Mouse (Mus musculus) C2C12 (cell line): ENCODE measurements at regions not wholly inside any gene's neighbourhood (a gene's known extent, or its start where the extent isn't known, plus 50 kb on each side); places are given as distances from the start of the nearest gene placed in this dataset.
A peak's percentile ranks its signal among the peaks of the same experiment; 100 is the strongest.

Experiments
- H3K27me3 ChIP-seq: one replicate; pipeline ENCODE4 v1.6.1; 2011; ENCODE audit not compliant: control insufficient read depth, insufficient read depth, insufficient read length
- H3K36me3 ChIP-seq: one replicate; pipeline ENCODE4 v1.6.1; 2011; ENCODE audit not compliant: control insufficient read depth, insufficient read depth
- H3K4me3 ChIP-seq: one replicate; pipeline ENCODE4 v1.5.1; 2011; ENCODE audit warnings: mild to moderate bottlenecking, control low read depth; ENCODE audit not compliant: poor library complexity, insufficient read depth, severe bottlenecking
- H3K79me2 ChIP-seq: one replicate; pipeline ENCODE4 v1.6.1; 2011; ENCODE audit not compliant: control insufficient read depth, insufficient read depth
- H3K79me3 ChIP-seq: one replicate; pipeline ENCODE4 v1.6.1; 2011; ENCODE audit warnings: low read depth, control low read depth
- H3ac ChIP-seq: one replicate; pipeline ENCODE3; 2011; ENCODE audit warnings: low read depth; ENCODE audit not compliant: control insufficient read depth, insufficient read length
- CEBPB ChIP-seq: IDR thresholded peaks from one replicate; pipeline ENCODE4 v1.6.1; 2011; ENCODE audit warnings: low read depth, mild to moderate bottlenecking, control low read depth, moderate library complexity
- CTCF ChIP-seq: IDR thresholded peaks from one replicate; pipeline ENCODE4 v1.5.1; 2011; ENCODE audit not compliant: control insufficient read depth, insufficient read depth, insufficient read length
- FOSL1 ChIP-seq: IDR thresholded peaks from one replicate; pipeline ENCODE4 v1.8.0; 2011; ENCODE audit warnings: mild to moderate bottlenecking, low read length; ENCODE audit not compliant: poor library complexity, insufficient read depth, severe bottlenecking
- MAX ChIP-seq: IDR thresholded peaks from one replicate; pipeline ENCODE4 v1.6.1; 2011; ENCODE audit warnings: mild to moderate bottlenecking, control low read depth
- MYOD1 ChIP-seq: IDR thresholded peaks from one replicate; pipeline ENCODE4 v1.6.1; 2011; ENCODE audit warnings: low read depth; ENCODE audit not compliant: control insufficient read depth, insufficient read length
- MYOG ChIP-seq: IDR thresholded peaks from one replicate; pipeline ENCODE4 v1.6.1; 2011; ENCODE audit not compliant: control insufficient read depth, insufficient read length; ENCODE audit errors: extremely low read depth
- USF1 ChIP-seq: IDR thresholded peaks from one replicate; pipeline ENCODE4 v1.6.1; 2011; ENCODE audit warnings: low read depth, mild to moderate bottlenecking, control low read depth, moderate library complexity

- Histone ChIP-seq H3K27me3 (no peaks in the 10 kb centered on the region), H3K4me3 (no peak overlapping the region), H3K79me3 (peaks cover 8% of the 10 kb centered on the region), H3ac (peak overlapping the region; percentile 68), H3K36me3 (no peaks in the 10 kb centered on the region), H3K79me2 (peaks cover 18% of the 10 kb centered on the region)
- TF ChIP-seq MYOG, result no peak
- no peak for TF ChIP-seq USF1
- TF ChIP-seq FOSL1, result no peak
- no peak for TF ChIP-seq CEBPB
- no peak for TF ChIP-seq MYOD1
- no peak for TF ChIP-seq CTCF
- TF ChIP-seq MAX, result no peak
Measured at GRCm38 (mm10) chr2:30715720-30716310, 87.6 kb downstream of the 1700001O22Rik start.

GRCm38 (mm10) chr2:30713535-30713934 is 89.9 kb downstream of the 1700001O22Rik start:
- no peak overlapping the region for H3ac ChIP-seq
- TF ChIP-seq MAX (peak; percentile 46), CEBPB (no peak), MYOG (no peak)
- H3K36me3 ChIP-seq, result no peaks in the 10 kb centered on the region
- no peaks in the 10 kb centered on the region for H3K79me3 ChIP-seq
- no peaks in the 10 kb centered on the region for H3K27me3 ChIP-seq
- H3K79me2 ChIP-seq, result peaks cover 7% of the 10 kb centered on the region
- H3K4me3 ChIP-seq, result no peak overlapping the region

- Histone ChIP-seq H3K36me3 (no peaks in the 10 kb centered on the region), H3K79me2 (peaks cover 7% of the 10 kb centered on the region), H3K4me3 (no peak overlapping the region), H3K79me3 (no peaks in the 10 kb centered on the region), H3K27me3 (no peaks in the 10 kb centered on the region), H3ac (no peak overlapping the region)
- TF ChIP-seq MYOD1 (no peak), USF1 (no peak), MAX (no peak), FOSL1 (no peak), MYOG (no peak), CTCF (no peak), CEBPB (peak; percentile 56)
Measured at GRCm38 (mm10) chr2:30712841-30713401, 90.5 kb downstream of the 1700001O22Rik start.

GRCm38 (mm10) chr2:30711853-30712498 is 91.5 kb downstream of the 1700001O22Rik start:
- Histone ChIP-seq H3K79me3 (no peaks in the 10 kb centered on the region), H3K27me3 (no peaks in the 10 kb centered on the region), H3K4me3 (no peak overlapping the region), H3K79me2 (peaks cover 7% of the 10 kb centered on the region), H3K36me3 (no peaks in the 10 kb centered on the region), H3ac (peak overlapping the region; percentile 74)
- TF ChIP-seq USF1 (no peak), CTCF (no peak), MYOD1 (peak; percentile 77), MAX (peak; percentile 82)

GRCm38 (mm10) chr2:30711476-30711852 is 92.0 kb downstream of the 1700001O22Rik start:
- no peaks in the 10 kb centered on the region for H3K27me3 ChIP-seq
- peak overlapping the region; percentile 74 for H3ac ChIP-seq
- no peak overlapping the region for H3K4me3 ChIP-seq
- H3K79me3 ChIP-seq, result no peaks in the 10 kb centered on the region
- no peak for TF ChIP-seq CTCF
- TF ChIP-seq USF1, result no peak
- TF ChIP-seq MYOD1, result no peak
- TF ChIP-seq FOSL1, result no peak
- TF ChIP-seq MAX, result no peak
- no peak for TF ChIP-seq MYOG
- TF ChIP-seq CEBPB, result no peak
- H3K36me3 ChIP-seq, result no peaks in the 10 kb centered on the region
- peaks cover 7% of the 10 kb centered on the region for H3K79me2 ChIP-seq

- Histone ChIP-seq H3K79me2 (peaks cover 7% of the 10 kb centered on the region), H3K79me3 (no peaks in the 10 kb centered on the region), H3K27me3 (no peaks in the 10 kb centered on the region), H3K4me3 (no peak overlapping the region), H3K36me3 (no peaks in the 10 kb centered on the region), H3ac (no peak overlapping the region)
- TF ChIP-seq MYOD1 (no peak), MAX (peak; percentile 35), CEBPB (no peak)
Measured at GRCm38 (mm10) chr2:30710895-30711294, 92.6 kb downstream of the 1700001O22Rik start.
